Mouse (Mus musculus): ENCODE results near the gene Astn2. TPM values are rescaled to one million over a fixed set of nuclear protein-coding genes. Genes with fewer than 3 reads are reported as not detected.

Astn2 gene
- polyA plus RNA-seq, 1 experiment from 2014 or later, result 0.55 TPM

GRCm38 (mm10) chr4:65506870-65507269 is 897.5 kb downstream of the Astn2 start:
- Histone ChIP-seq H3K27ac (no peak overlapping the region), H3K36me3 (no peaks in the 10 kb centered on the region), H3K9me3 (no peaks in the 10 kb centered on the region), H3K27me3 (replicated peaks) (no peaks in the 10 kb centered on the region), H3K4me2 (replicated peaks) (no peak overlapping the region), H3K4me1 (replicated peaks) (no peaks in the 10 kb centered on the region), H3K9ac (no peak overlapping the region), H3K4me3 (replicated peaks) (no peak overlapping the region)
- no peak for ATAC-seq

DNA sequence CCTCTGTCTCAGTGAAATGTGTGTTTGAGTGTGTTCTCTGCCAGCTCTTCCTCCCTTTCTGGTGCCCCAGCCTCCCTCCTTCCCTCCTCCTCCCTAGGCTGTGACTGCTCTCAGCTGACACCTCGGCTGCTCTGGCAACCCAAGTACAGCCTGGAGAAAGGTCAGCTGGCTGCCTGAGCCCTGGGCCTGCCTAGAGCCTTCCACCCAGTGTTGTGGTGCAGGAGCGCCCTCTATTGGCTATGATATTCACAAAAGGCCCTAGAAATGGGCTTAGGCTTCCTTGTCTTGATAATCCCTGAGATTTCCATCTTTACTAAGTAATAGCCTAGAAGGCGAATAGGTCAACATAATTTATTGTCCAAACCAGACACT is 908.0 kb downstream of the Astn2 start:
- no peaks in the 10 kb centered on the region for H3K27me3 ChIP-seq (replicated peaks)
- no peak overlapping the region for H3K9ac ChIP-seq
- no peak overlapping the region for H3K4me3 ChIP-seq (replicated peaks)
- no peak overlapping the region for H3K4me2 ChIP-seq (replicated peaks)
- H3K36me3 ChIP-seq, result no peaks in the 10 kb centered on the region
- no peak overlapping the region for H3K27ac ChIP-seq
- ATAC-seq, result peak; percentile 95
- 1% methylated on average over 3 of the region's 3 CpGs for WGBS
- no peaks in the 10 kb centered on the region for H3K9me3 ChIP-seq
- no peaks in the 10 kb centered on the region for H3K4me1 ChIP-seq (replicated peaks)

- no peaks in the 10 kb centered on the region for H3K27me3 ChIP-seq (replicated peaks)
- no peaks in the 10 kb centered on the region for H3K36me3 ChIP-seq
- no peak for ATAC-seq
- 62% methylated on average over 6 of the region's 6 CpGs for WGBS
- no peak overlapping the region for H3K9ac ChIP-seq
- H3K9me3 ChIP-seq, result no peaks in the 10 kb centered on the region
- H3K4me2 ChIP-seq (replicated peaks), result no peak overlapping the region
- H3K27ac ChIP-seq, result no peak overlapping the region
- no peak overlapping the region for H3K4me3 ChIP-seq (replicated peaks)
- H3K4me1 ChIP-seq (replicated peaks), result no peaks in the 10 kb centered on the region
These were observed 908.5 kb downstream of the Astn2 start for GRCm38 (mm10) chr4:65495705-65496462.

DNA sequence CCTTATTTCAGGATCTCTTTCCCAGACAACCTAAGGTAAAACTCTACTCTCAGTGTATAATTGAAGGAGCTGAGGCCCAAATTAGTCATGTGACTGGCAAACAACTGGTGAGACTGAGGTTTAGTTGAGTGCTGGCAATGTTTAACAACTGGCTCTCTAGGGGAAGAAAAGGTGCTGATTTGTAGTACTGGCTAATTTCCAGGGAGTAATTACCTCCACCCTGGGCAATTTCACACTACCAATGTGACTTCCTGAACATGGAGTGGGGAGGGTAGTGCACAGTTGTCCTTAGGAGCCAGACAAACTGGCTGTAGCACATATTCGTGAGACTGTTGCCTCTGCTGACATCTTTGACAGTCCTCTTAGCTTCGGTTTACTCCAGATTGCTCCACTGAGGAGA is 912.9 kb downstream of the Astn2 start:
- H3K27ac ChIP-seq, result no peak overlapping the region
- H3K4me3 ChIP-seq (replicated peaks), result no peak overlapping the region
- H3K36me3 ChIP-seq, result no peaks in the 10 kb centered on the region
- no peaks in the 10 kb centered on the region for H3K27me3 ChIP-seq (replicated peaks)
- no peak overlapping the region for H3K9ac ChIP-seq
- no peaks in the 10 kb centered on the region for H3K4me1 ChIP-seq (replicated peaks)
- 69% methylated on average over 2 of the region's 2 CpGs for WGBS
- H3K9me3 ChIP-seq, result no peaks in the 10 kb centered on the region
- no peak overlapping the region for H3K4me2 ChIP-seq (replicated peaks)
- no peak for ATAC-seq

- no peak overlapping the region for H3K9ac ChIP-seq
- WGBS, result 71% methylated on average over 3 of the region's 3 CpGs
- H3K36me3 ChIP-seq, result no peaks in the 10 kb centered on the region
- ATAC-seq, result no peak
- no peak overlapping the region for H3K4me2 ChIP-seq (replicated peaks)
- no peaks in the 10 kb centered on the region for H3K4me1 ChIP-seq (replicated peaks)
- H3K27ac ChIP-seq, result no peak overlapping the region
- H3K4me3 ChIP-seq (replicated peaks), result no peak overlapping the region
- H3K27me3 ChIP-seq (replicated peaks), result no peaks in the 10 kb centered on the region
- no peaks in the 10 kb centered on the region for H3K9me3 ChIP-seq
These were observed 914.7 kb downstream of the Astn2 start for GRCm38 (mm10) chr4:65489711-65490110.

GRCm38 (mm10) chr4:65481632-65482031 is 922.8 kb downstream of the Astn2 start:
- Histone ChIP-seq H3K27me3 (replicated peaks) (no peaks in the 10 kb centered on the region), H3K4me3 (replicated peaks) (no peak overlapping the region), H3K9me3 (no peaks in the 10 kb centered on the region), H3K4me2 (replicated peaks) (no peak overlapping the region), H3K4me1 (replicated peaks) (no peaks in the 10 kb centered on the region), H3K36me3 (no peaks in the 10 kb centered on the region), H3K9ac (no peak overlapping the region), H3K27ac (peak overlapping the region; percentile 17; the same call in 1 of the 2 replicates)
- peak; percentile 62 for ATAC-seq
- WGBS, result 52% methylated on average over 5 of the region's 5 CpGs

DNA sequence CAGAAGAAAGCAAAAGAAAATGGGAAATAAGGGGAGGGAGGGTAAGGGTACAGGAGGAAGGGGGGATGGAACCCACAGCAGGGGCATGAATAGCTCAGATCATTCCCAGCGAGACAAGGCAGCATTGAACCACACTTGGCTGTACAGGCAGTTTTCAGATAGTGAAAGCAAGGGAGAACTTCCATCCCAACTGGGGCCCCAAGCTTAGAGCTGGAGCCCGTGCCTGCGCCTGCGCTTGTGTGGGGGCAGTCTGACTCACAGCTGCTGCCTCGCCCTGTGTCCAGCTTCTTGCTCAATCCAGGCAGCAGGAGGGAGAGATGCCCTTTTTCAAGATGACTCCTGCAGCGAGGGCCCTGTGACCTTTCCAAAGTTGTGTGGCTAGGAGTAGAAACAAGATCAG is 927.3 kb downstream of the Astn2 start:
- H3K27ac ChIP-seq, result no peak overlapping the region

GRCm38 (mm10) chr4:65475925-65476560 is 928.4 kb downstream of the Astn2 start:
- no peak overlapping the region for H3K9ac ChIP-seq
- 54% methylated on average over 4 of the region's 4 CpGs for WGBS

More for the DNA sequence above, 927.3 kb downstream of the Astn2 start:
- Histone ChIP-seq H3K36me3 (no peaks in the 10 kb centered on the region), H3K4me1 (replicated peaks) (no peaks in the 10 kb centered on the region), H3K4me3 (replicated peaks) (no peak overlapping the region), H3K27me3 (replicated peaks) (no peaks in the 10 kb centered on the region), H3K9me3 (no peaks in the 10 kb centered on the region), H3K4me2 (replicated peaks) (no peak overlapping the region), H3K9ac (no peak overlapping the region)
- ATAC-seq, result peak; percentile 82
- WGBS, result 32% methylated on average over 6 of the region's 6 CpGs

DNA sequence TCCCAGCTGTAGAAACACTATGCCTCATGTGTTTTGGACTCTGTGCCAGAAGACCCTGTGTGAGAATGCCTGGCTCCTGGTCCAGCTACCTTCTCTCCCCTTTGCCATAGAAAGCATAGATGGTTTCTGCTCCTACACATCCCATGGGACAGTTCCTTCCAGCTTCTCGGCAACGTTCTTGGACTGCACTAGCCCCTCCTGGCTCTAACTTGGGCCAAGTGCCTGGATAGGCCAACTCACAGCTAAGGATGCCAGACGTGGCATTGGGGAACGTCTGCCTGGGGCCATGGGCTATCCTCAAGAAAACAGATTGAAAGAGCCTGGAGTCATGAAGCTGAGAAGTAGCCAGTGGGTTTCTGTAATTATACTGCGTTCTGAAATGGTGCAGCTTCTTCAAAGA is 931.3 kb downstream of the Astn2 start:
- ATAC-seq, result no peak
- Histone ChIP-seq H3K4me2 (replicated peaks) (no peak overlapping the region), H3K27ac (no peak overlapping the region), H3K9ac (no peak overlapping the region), H3K4me3 (replicated peaks) (no peak overlapping the region), H3K9me3 (no peaks in the 10 kb centered on the region), H3K27me3 (replicated peaks) (no peaks in the 10 kb centered on the region), H3K36me3 (no peaks in the 10 kb centered on the region), H3K4me1 (replicated peaks) (no peaks in the 10 kb centered on the region)
- whole genome bisulfite sequencing, result 71% methylated on average over 5 of the region's 5 CpGs

More at GRCm38 (mm10) chr4:65475925-65476560, 928.4 kb downstream of the Astn2 start:
- no peak for ATAC-seq
- Histone ChIP-seq H3K4me1 (replicated peaks) (no peaks in the 10 kb centered on the region), H3K27me3 (replicated peaks) (no peaks in the 10 kb centered on the region), H3K4me2 (replicated peaks) (no peak overlapping the region), H3K4me3 (replicated peaks) (no peak overlapping the region), H3K9me3 (no peaks in the 10 kb centered on the region), H3K36me3 (no peaks in the 10 kb centered on the region), H3K27ac (no peak overlapping the region)

- Histone ChIP-seq H3K27ac (no peak overlapping the region), H3K4me3 (replicated peaks) (no peak overlapping the region), H3K4me2 (replicated peaks) (no peak overlapping the region), H3K27me3 (replicated peaks) (no peaks in the 10 kb centered on the region), H3K4me1 (replicated peaks) (no peaks in the 10 kb centered on the region), H3K36me3 (no peaks in the 10 kb centered on the region), H3K9me3 (no peaks in the 10 kb centered on the region), H3K9ac (no peak overlapping the region)
- 82% methylated on average over 4 of the region's 4 CpGs for WGBS
- ATAC-seq, result no peak
These were observed 955.2 kb downstream of the Astn2 start for GRCm38 (mm10) chr4:65449171-65449570.

GRCm38 (mm10) chr4:65441746-65442145 is 962.7 kb downstream of the Astn2 start:
- no peaks in the 10 kb centered on the region for H3K4me1 ChIP-seq (replicated peaks)
- no peaks in the 10 kb centered on the region for H3K36me3 ChIP-seq
- H3K9ac ChIP-seq, result no peak overlapping the region
- ATAC-seq, result no peak
- H3K27me3 ChIP-seq (replicated peaks), result no peaks in the 10 kb centered on the region
- H3K4me3 ChIP-seq (replicated peaks), result no peak overlapping the region
- H3K27ac ChIP-seq, result no peak overlapping the region
- H3K4me2 ChIP-seq (replicated peaks), result no peak overlapping the region
- 75% methylated on average over 4 of the region's 4 CpGs for WGBS
- H3K9me3 ChIP-seq, result no peaks in the 10 kb centered on the region

DNA sequence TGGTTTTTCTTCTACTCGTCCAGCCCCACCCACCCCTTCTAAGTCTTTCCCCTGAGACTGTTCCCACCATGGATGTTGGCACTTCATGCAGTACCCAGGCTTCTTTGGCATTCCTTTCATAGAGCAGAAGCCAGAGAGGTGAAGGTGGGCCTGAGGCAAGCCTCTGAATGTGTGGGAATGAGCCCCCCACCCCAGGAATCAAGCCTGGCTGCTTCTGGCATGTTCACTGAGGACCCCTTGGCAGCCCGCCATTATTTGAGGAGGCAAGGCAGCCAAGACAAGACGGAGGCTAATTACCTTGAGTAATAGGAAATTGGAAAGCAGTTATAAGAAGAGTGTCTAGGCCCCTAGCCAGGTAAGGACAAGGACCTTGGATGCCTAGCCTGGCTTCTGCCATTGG is 973.6 kb downstream of the Astn2 start:
- Histone ChIP-seq H3K9ac (no peak overlapping the region), H3K4me1 (replicated peaks) (no peaks in the 10 kb centered on the region), H3K4me2 (replicated peaks) (no peak overlapping the region), H3K27ac (no peak overlapping the region), H3K4me3 (replicated peaks) (no peak overlapping the region), H3K36me3 (no peaks in the 10 kb centered on the region), H3K27me3 (replicated peaks) (no peaks in the 10 kb centered on the region), H3K9me3 (no peaks in the 10 kb centered on the region)
- WGBS, result 53% methylated on average over 3 of the region's 3 CpGs
- no peak for ATAC-seq

DNA sequence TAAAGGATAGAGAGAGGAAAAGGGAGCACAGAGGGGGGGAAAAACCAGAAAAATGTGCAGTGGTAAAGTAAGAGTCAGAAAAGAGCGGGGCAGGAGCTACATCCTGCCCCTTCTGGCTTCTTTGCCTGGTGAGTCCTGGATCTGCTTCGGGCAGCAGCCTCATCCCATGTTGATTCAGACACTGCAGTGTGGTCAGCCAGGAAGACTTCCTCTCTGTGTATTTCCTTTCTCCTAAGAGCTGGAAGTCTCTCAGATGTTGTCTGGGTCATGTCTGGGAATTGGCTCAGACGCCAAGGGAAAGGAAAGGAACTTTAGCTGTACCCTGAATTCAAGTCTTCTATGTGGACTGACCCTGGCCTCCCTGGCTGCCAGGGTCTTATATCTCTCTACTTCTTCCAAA is 976.9 kb downstream of the Astn2 start:
- Histone ChIP-seq H3K4me3 (replicated peaks) (no peak overlapping the region), H3K9me3 (no peaks in the 10 kb centered on the region), H3K4me1 (replicated peaks) (no peaks in the 10 kb centered on the region), H3K4me2 (replicated peaks) (no peak overlapping the region), H3K9ac (no peak overlapping the region), H3K27ac (no peak overlapping the region), H3K27me3 (replicated peaks) (no peaks in the 10 kb centered on the region), H3K36me3 (no peaks in the 10 kb centered on the region)
- WGBS, result 55% methylated on average over 3 of the region's 3 CpGs
- no peak for ATAC-seq

Measured in intestine, embryonic 15.5 days (tissue).